Mouse (Mus musculus) common myeloid progenitor, adult 5-6 weeks (primary cell): ENCODE measurements around the gene Arhgef39. TPM values are rescaled to one million over a fixed set of nuclear protein-coding genes. Genes with fewer than 3 reads are reported as not detected.
"Not testable (repeated sequence)": the region's sequence is repeated elsewhere in the genome, so short reads cannot be mapped to it uniquely, and the experiment has no call there.

ENCODE experiments used
- ATAC-seq: replicated peaks from 2 replicates; pipeline ENCODE4 v1.8.0; 2016; ENCODE audit warnings: low read depth, mild to moderate bottlenecking, moderate TSS enrichment, inconsistent platforms; ENCODE audit not compliant: poor library complexity, severe bottlenecking
- total RNA-seq: library from RNA; stranded (forward); fragments of 200-1000, 187-1606 nt; gene quantifications from 2 replicates; pipeline ENCODE4 v1.2.3, GENCODE M21; 2017

The Arhgef39 gene
- total RNA-seq, 1 experiment from 2014 or later = 46.1 TPM

- ATAC-seq = peak; percentile 50
Measured at GRCm38 (mm10) chr4:43509109-43509508, 9.6 kb upstream of the Arhgef39 start.

GRCm38 (mm10) chr4:43508666-43508997, 9.1 kb upstream of the Arhgef39 start:
- ATAC-seq = peak; percentile 86

- ATAC-seq = no peak; the same call in 1 of the 2 replicates
Measured at GRCm38 (mm10) chr4:43507938-43508665, 8.6 kb upstream of the Arhgef39 start.

GRCm38 (mm10) chr4:43506536-43507185, 7.2 kb upstream of the Arhgef39 start, which contains the start of gene Car9:
TSS of gene Car9 (plus strand) at chr4:43506966.
- no peak for ATAC-seq

DNA sequence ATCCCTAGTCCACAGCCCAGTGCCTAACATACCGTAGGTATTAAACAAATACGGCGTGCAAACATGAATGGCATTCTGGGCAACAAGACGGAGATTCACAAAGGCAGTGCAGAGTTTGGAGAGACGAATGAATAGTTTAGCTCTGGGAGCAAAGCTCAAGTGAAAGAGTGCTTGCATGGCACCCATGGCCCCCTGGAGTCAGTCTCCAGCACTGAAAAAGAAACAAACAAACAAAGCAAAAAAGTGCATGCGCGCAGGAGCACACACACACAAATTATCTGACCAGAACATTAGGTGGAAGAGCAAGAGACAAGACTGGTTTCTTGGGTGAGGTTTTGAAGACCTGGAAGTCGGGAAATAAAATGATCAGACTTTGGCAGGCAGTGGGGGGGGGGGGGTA, 6.6 kb upstream of the Arhgef39 start:
- no peak for ATAC-seq

GRCm38 (mm10) chr4:43504269-43504668, 4.8 kb upstream of the Arhgef39 start:
- ATAC-seq = peak; percentile 57

DNA sequence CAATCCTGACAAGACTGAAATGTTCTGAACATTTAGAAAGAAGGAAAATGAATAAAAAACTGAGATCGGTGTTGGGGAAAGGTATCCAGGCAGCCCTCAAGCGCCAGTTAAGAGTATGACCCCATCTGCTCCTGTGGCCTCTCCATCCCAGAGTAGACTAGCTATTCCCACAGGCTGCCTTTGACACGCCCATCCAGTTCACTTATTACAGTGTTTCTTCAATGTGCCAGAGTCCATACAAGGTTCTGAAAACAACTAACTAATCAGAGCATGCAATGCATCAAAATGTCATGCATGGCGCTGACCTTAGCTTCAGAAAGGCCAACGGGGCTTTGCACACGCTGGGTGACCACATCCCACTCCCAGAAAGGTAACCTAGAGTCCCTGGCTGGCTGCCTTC, 4.0 kb upstream of the Arhgef39 start:
- no peak for ATAC-seq

DNA sequence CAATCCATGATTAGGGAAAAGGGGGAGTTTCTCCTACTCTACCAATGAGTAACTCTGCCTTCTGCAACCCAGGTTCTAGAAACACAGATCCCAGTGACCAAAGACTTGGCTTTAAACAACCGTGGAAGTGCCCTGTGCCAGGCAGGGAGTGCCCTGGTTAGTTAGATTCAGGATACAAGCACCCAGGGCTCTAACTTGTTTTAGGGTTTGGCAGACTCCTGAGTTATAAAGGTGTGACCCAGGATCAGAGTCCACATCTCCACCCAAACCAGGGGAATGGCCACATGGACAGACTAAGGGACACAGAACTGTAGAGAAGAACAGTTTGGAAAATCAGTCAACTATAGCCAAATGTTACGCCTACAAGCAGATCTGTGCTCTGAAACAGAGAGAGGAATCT, 3.5 kb upstream of the Arhgef39 start:
- no peak for ATAC-seq

- peak; percentile 59 for ATAC-seq
Measured at GRCm38 (mm10) chr4:43498983-43499382, 512 bp downstream of the Arhgef39 start.

GRCm38 (mm10) chr4:43497946-43498345, 1.5 kb downstream of the Arhgef39 start:
- no peak for ATAC-seq

DNA sequence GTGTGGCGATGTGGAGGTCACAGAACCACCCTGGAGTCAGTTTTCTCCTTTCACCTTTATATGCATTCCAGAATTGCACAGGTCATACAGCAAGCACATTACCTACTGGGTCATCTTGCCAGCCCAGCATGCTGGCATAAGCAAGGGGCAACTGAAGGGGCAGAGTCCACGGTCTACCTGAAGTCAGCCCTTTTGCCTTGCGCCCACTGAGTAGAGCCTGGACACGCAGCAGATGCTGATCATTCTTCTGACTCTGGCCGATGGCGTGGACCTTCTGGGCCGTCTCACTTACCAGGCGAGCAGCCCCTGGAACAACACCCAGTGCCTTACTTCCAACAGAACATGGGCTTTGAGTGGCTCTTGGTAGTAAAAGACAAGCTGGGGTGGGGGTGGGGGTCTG, 2.1 kb downstream of the Arhgef39 start:
- ATAC-seq = no peak

GRCm38 (mm10) chr4:43496587-43496986, 2.9 kb downstream of the Arhgef39 start:
- no peak for ATAC-seq

- ATAC-seq = no peak
Measured at GRCm38 (mm10) chr4:43493846-43494240, 5.7 kb downstream of the Arhgef39 start.

GRCm38 (mm10) chr4:43493186-43493845, 6.2 kb downstream of the Arhgef39 start:
- peak; percentile 77 for ATAC-seq

- peak; percentile 95 for ATAC-seq
Measured at GRCm38 (mm10) chr4:43492821-43493185, 6.7 kb downstream of the Arhgef39 start, which contains the start of gene Ccdc107. TSS of gene Ccdc107 (plus strand) at chr4:43492900.

DNA sequence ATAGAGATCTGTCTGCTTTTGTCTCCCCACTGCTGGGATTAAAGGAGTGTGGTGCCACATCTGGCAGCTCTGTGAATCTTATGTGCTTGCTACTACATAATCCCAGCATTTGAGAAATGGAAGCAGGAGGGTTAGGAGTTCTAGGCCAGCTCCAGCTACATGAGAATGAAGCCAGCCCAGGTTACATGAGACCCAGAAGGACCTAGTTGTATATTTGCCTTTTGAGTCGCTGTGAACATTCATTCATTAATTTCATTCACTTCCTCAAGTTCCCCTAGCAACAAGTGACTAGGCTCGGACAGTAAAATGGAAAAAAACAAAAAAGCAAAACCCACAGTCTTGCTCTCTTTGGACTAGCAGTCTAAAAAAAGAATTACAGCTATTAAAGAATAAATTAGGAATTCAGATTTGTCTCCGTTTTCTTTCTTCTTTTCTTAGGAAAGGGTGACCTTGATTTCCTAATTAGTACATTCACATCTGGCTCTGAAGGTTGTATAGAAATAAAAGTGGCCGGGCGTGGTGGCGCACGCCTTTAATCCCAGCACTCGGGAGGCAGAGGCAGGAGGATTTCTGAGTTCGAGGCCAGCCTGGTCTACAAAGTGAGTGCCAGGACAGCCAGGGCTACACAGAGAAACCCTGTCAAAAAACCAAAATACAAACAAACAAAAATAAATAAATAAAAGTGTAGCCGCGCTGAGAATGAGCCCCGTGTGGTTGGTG, 7.2 kb downstream of the Arhgef39 start:
- ATAC-seq = no peak

- ATAC-seq = no peak
Measured at GRCm38 (mm10) chr4:43490801-43491200, 8.7 kb downstream of the Arhgef39 start.

- no peak for ATAC-seq
Measured at GRCm38 (mm10) chr4:43489611-43490010, 9.9 kb downstream of the Arhgef39 start.

DNA sequence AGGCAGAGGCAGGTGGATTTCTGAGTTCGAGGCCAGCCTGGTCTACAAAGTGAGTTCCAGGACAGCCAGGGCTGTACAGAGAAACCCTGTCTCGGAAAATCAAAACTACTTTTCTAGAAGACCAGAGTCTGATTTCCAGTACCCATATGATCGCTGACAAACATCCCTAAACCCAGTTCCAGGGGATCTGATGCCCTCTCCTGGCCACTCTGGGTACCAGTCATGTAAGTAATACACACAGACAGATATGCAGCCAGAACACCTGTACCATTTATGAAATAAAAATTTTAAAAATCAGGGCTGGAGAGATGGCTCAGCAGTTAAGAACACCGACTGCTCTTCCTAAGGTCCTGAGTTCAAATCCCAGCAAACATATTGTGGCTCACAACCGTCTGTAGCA, 13.8 kb downstream of the Arhgef39 start:
- ATAC-seq = not testable (repeated sequence)

- ATAC-seq = no peak
Measured at GRCm38 (mm10) chr4:43483535-43484091, 15.9 kb downstream of the Arhgef39 start, which contains the start of gene Sit1. TSS of gene Sit1 (minus strand) at chr4:43483734.
